Mouse (Mus musculus) myocyte (in vitro differentiated cells): ENCODE data around the gene Mmd.

Experiments used
- CEBPB ChIP-seq: IDR thresholded peaks from 2 replicates; pipeline ENCODE4 v1.6.1; 2011; ENCODE audit warnings: mild to moderate bottlenecking, moderate library complexity; ENCODE audit not compliant: poor library complexity, insufficient read depth, severe bottlenecking
- E2F4 ChIP-seq: IDR thresholded peaks from one replicate; pipeline ENCODE4 v1.6.1; 2011; ENCODE audit warnings: mild to moderate bottlenecking, control low read depth, moderate library complexity; ENCODE audit not compliant: insufficient read depth
- MAX ChIP-seq: IDR thresholded peaks from one replicate; pipeline ENCODE4 v1.6.1; 2011; ENCODE audit warnings: low read depth, mild to moderate bottlenecking, control low read depth
- MYOD1 ChIP-seq, 3 experiments: IDR thresholded peaks; one replicate each; pipeline ENCODE4 v1.6.1; 2011; ENCODE audit warnings: control low read depth in 2 of 3, low read depth in 2 of 3, mild to moderate bottlenecking in 2 of 3, moderate library complexity in 1 of 3; ENCODE audit not compliant: insufficient read length in 2 of 3, control insufficient read depth in 1 of 3
- POLR2A ChIP-seq: IDR thresholded peaks from one replicate; pipeline ENCODE4 v1.6.1; 2011; ENCODE audit warnings: low read depth, mild to moderate bottlenecking, control low read depth, moderate library complexity; ENCODE audit not compliant: insufficient read length
- POLR2AphosphoS2 ChIP-seq: IDR thresholded peaks from one replicate; pipeline ENCODE4 v1.6.1; 2011; ENCODE audit warnings: low read depth, control low read depth; ENCODE audit not compliant: insufficient read length
- REST ChIP-seq: IDR thresholded peaks from one replicate; pipeline ENCODE4 v1.6.1; 2011; ENCODE audit warnings: mild to moderate bottlenecking, control low read depth, moderate library complexity; ENCODE audit not compliant: insufficient read depth, insufficient read length
- TCF12 ChIP-seq: IDR thresholded peaks from one replicate; pipeline ENCODE4 v1.6.1; 2011; ENCODE audit warnings: mild to moderate bottlenecking, control low read depth; ENCODE audit not compliant: poor library complexity, insufficient read depth, severe bottlenecking
- TCF3 ChIP-seq: IDR thresholded peaks from one replicate; pipeline ENCODE4 v1.6.1; 2011; ENCODE audit warnings: low read depth, control low read depth; ENCODE audit not compliant: insufficient read length
- USF1 ChIP-seq: IDR thresholded peaks from one replicate; pipeline ENCODE4 v1.6.1; 2011; ENCODE audit warnings: low read depth, mild to moderate bottlenecking, control low read depth, moderate library complexity

GRCm38 (mm10) chr11:90220022-90220645, 29.1 kb upstream of the Mmd start:
- no peak for TF ChIP-seq TCF12
- TF ChIP-seq POLR2AphosphoS2 = no peak
- no peak for TF ChIP-seq MYOD1 (IDR thresholded peaks at IDR 0.05; ENCODE audit: control insufficient read depth in 1 of 3, insufficient read length in 2 of 3, low read depth in 2 of 3)
- TF ChIP-seq MAX = no peak
- no peak for TF ChIP-seq REST
- no peak for TF ChIP-seq POLR2A
- TF ChIP-seq CEBPB = peak; percentile 73
- no peak for TF ChIP-seq USF1
- no peak for TF ChIP-seq E2F4
- no peak for TF ChIP-seq TCF3
